Mouse (Mus musculus): ENCODE measurements around the gene Hoxb5.

Gene Hoxb5

DNA sequence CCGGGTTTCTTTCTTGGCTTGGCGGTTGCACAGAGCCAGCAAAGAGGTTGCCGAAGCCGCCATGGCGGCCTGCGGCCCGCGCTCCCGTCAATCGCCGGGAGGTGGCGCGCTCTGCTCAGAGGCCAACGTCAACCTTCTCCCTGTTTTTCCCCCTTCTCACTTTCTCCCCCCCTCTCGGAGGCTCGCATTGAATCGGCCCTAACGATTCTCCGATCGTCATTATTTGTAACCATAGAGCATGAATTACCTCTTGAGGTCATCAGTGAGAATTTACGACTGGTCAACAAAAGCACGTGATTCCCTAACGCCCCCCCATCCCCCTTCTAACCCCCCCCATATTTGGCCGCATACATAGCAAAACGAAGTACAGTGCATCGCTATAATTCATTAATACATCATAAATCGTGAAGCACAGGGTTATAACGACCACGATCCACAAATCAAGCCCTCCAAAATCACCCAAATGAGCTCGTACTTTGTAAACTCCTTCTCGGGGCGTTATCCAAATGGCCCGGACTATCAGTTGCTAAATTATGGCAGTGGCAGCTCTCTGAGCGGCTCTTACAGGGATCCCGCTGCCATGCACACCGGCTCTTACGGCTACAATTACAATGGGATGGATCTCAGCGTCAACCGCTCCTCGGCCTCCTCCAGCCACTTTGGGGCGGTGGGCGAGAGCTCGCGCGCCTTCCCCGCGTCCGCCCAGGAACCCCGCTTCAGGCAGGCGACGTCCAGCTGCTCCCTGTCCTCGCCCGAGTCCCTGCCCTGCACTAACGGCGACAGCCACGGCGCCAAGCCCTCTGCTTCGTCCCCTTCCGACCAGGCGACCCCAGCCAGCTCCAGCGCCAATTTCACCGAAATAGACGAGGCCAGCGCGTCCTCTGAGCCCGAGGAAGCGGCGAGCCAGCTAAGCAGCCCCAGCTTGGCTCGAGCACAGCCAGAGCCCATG lies at the start of gene Hoxb5:
Hoxb5 (plus strand) TSS at position 186 of the 949 bp plus-strand sequence.
- peak; percentile 78 for DNase-seq (ENCODE audit: low read depth)

DNA sequence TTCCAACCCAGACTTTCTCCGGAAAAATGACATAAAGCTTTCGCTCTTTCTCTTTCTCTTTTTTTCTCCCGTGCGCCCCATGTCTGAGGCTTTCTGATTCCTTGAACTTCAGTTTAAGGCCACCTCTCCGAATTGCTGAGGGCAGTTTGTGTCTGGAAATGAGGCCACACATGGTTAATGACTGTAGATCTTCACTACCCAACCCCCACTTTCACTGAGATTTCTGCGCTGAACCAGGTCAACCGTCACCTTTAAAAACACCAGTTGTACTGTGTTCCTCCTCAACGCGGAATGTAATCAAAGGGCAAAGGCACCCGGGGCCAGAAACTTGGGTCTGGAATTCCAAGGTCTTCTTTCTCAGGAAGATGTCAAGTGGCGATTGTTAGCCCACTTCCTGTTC lies 48.9 kb upstream of the Hoxb5 start:
- DNase-seq (ENCODE audit: low read depth) = no peak

- no peak for DNase-seq (ENCODE audit: low read depth)
These were observed 47.8 kb upstream of the Hoxb5 start for GRCm38 (mm10) chr11:96255111-96255995.

- peak; percentile 36 for DNase-seq (ENCODE audit: low read depth)
These were observed 47.1 kb upstream of the Hoxb5 start for GRCm38 (mm10) chr11:96255996-96256445.

DNA sequence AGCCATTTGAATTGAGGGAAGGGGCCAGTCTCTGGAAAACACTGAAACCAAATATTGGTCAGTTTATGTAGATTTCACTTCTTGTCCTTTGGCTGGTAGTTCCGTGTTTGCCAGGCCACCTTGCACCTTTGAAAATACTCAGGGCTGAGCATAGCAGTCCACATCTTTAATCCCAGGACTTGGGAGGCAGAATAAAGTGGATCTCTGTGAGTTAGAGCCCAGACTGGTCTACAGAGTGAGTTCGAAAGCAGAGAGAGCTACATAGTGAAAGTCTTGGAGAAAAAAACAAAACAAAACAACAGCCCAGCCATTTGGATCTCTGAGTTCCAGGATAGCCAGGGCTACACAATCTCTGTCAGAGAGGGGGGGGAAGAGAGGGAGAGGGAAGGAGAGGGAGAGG lies 46.0 kb upstream of the Hoxb5 start:
- DNase-seq (ENCODE audit: low read depth) = no peak

- no peak for DNase-seq (ENCODE audit: low read depth)
These were observed 44.1 kb upstream of the Hoxb5 start for GRCm38 (mm10) chr11:96259038-96259437.

GRCm38 (mm10) chr11:96259511-96259910 lies 43.6 kb upstream of the Hoxb5 start:
- DNase-seq (ENCODE audit: low read depth) = no peak

DNA sequence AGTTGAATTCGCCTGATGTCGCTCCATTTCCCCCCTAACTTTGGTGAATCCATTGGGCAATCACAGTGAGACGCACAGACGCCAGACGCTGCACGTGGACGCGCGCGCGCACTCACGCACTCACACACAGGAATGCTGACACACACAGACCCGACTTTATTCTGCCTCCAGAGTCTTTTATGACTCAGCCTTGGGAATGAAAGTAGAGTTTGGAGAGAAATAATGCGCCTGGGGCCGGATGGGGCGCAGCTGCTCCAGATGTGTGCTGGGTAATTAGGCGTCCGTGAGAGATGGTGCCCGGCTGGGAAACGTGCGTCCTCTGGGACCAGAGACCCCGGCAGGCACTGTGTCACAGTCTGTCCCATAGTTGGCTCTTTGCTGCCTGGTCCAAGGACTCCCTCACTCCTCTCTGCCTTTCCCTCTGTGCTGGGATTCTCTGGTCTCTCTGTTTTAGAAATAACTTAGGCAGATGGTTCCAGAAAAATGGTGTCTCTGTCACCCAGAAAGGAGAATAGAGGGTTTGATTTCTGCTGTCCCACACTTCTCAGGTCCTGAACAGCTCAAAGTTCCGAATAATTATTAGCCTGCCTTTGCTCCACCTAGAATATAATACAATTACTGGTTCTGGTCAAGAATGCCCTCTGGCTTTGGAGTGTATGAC lies 42.7 kb upstream of the Hoxb5 start:
- DNase-seq (ENCODE audit: low read depth) = no peak

DNA sequence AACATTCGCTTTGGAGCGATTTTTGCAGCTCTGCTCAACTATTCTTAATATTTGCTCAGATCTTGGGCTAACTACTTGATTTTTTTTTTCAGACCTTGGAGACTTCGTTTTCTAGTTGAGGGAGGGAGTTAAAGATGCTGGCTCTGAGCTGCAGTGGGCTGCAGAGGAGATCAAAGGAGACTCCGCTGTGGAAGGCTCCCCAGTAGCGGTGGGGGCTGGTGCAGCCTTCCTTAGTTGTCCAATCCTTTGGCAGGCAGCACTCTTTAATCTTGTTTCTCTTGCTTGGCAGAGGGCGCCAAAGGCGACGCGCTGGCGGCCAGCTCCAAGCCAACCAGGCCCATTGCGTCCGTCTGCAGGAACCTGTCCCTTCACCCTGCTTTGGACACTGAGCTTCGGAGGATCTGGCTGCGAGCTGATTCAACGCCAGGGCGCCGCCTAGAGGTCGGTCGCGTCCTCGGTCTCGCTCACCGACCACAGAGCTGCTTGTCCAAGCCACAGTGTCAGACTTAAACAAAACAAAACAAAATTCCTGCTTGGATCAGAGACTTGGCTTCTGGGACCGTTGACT lies 41.7 kb upstream of the Hoxb5 start:
- peak; percentile 68 for DNase-seq (ENCODE audit: low read depth)

DNA sequence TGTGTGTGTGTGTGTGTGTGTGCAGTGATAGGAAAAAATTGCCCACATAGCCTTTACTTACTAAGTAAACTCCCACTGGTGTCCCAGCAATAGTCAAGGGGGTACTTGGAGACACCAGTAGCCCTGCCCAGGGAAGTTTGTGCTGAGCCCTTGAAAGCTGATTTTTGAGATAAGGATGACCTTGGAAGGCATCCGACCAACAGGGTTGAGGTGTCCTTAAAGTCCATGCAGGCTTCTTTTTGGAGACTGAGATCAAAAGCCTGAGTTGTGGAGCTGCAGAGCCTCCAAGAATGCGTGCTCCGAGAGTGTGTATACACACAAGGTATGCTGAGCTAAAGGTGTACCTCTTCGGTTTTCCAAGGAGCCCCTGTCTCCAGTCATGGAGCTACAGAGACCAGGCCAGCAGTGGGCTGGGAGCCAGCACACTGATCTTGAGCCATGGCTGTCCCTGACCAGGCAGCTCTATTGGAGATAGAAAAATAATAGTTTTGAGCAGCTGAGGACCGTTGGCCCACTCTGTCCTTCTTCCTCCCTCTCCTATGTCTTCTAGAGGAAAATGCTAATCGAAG lies 40.8 kb upstream of the Hoxb5 start:
- no peak for DNase-seq (ENCODE audit: low read depth)

GRCm38 (mm10) chr11:96263636-96264389 lies 39.3 kb upstream of the Hoxb5 start:
- no peak for DNase-seq (ENCODE audit: low read depth)

GRCm38 (mm10) chr11:96264390-96265020 lies 38.6 kb upstream of the Hoxb5 start:
- DNase-seq (ENCODE audit: low read depth) = no peak

DNA sequence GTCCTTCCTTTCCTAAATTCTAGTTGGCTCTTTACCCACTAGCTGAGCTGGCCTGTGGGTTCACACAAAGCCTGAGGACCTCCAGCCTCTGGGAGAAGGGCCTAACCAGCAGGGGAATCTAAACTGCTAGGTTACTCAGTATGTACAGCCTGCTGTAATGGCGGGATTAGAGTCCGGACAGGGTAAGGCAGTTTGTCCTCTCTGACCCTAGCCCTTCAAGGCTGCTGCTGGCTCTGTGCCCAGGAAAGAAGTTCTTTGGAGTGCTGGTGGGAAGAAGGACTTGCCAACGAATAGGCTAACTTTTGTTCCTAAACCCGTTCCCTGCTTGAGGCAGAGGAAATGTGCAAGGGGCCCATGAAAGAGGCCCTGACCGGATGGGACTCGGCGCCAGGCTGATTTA lies 37.2 kb upstream of the Hoxb5 start:
- DNase-seq (ENCODE audit: low read depth) = no peak

DNA sequence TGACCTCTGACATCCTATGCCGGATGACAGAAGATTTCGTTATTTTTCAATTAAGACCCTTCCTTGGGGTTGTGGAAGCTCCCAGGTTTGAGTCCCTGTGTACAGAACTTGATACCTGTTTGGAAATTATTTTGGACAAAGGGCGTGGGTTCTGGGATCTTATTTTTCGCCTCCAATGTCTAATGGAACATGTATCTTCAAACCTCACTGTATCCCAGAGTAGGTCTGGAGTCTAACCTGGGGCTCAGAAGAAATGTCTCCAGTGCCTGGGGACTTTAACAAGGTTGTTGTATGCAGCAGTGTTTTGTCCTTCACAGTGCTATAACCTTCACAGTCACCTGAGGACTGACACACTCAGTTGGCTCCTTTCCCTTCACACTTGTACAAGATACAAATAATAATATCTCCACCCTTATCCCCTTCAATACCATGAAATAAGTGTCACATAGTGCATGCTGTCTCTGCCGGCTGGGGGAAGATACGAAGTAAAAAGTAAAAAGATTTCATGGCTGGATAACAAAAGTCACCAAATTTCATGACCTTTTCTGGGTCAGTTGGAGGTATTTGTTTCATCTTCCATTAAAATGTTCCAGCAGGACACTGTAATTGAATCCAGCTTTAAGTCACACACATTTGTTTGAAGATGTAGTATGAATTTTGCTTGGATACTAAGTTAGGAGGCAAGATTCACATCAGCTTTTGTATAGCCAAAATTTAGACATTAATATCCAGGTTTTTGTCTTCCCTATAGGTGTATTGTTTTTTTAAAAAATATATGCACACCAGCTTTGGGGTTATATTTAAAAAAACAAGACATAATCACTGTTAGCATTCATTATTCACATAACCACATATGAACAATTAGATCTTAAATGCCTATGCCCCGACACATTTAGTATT lies 35.9 kb upstream of the Hoxb5 start:
- DNase-seq (ENCODE audit: low read depth) = no peak

GRCm38 (mm10) chr11:96268031-96268745 lies 34.9 kb upstream of the Hoxb5 start:
- DNase-seq (ENCODE audit: low read depth) = no peak

- no peak for DNase-seq (ENCODE audit: low read depth)
These were observed 33.3 kb upstream of the Hoxb5 start for GRCm38 (mm10) chr11:96269869-96270268.

DNA sequence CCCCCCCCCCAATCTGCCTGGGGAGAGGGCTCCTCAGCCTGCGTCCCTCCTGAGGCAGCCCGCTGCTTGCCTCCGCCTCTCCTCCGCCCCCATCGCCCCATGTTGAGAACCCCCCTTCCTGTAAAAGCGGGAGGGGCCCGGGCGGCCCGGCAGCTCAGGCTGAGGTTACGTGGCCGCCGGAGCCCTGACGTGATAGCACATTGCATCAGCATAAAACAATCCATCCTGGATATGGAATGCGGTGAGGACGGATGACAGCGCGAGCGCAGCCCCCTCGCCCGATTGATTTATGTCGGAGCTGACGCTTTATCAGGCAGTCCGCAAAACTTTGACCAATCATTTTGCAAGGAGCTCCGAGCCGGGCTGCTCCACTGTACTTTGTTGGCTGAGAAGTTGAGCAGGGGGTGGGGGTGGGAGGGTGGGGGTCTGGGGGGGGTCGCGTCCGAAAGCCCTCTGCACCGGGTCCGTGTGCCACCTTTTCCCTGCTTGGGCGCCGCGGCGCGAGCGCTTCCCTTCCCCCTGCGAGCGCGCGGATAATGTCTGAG lies 32.1 kb upstream of the Hoxb5 start, which contains the start of gene Hoxb9:
Hoxb9 (plus strand) TSS at position 462 of the 545 bp plus-strand sequence.
- DNase-seq (ENCODE audit: low read depth) = no peak

GRCm38 (mm10) chr11:96271541-96272011 lies 31.6 kb upstream of the Hoxb5 start:
- no peak for DNase-seq (ENCODE audit: low read depth)
